16 mouse cellular contexts compared by ENCODE assay signal in the genomic region with DNA sequence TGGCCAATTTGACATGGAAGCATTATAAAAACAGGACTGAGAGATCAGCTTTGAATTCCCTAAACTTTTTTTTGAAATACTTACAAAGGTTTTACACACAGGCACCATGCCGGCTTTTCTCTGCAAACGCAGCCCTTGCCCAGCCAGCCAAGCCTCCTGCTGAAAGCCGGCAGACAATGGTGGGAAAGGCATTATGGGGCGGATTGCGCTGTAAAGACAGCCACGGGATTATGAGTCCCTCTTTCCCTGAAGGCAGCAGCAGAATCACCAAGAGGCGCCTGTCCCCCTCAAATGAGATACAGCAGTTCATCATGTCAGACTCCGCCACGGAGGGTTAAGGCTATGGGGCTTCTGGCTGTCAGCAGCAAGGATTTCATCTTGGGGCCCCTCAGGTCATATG. TPM values are rescaled to one million over a fixed set of nuclear protein-coding genes. Genes with fewer than 3 reads are reported as not detected.
A peak's percentile ranks its signal among the peaks of the same experiment; 100 is the strongest.
DNase-seq lines count a peak whose midpoint lies in the region; ATAC-seq and TF ChIP-seq lines count a peak whose summit lies in the region.
"Had no signal": no experiment of that assay in that cellular context is flagged by ENCODE, and none has a peak within 500 bp of the region (broad histone marks: within the 10 kb centered on the region; RNA-seq: fewer than 3 reads in every experiment).

No protein-coding gene starts in this region.

- DNase-seq in layer of hippocampus, postnatal 10 days (ENCODE audit: low spot score in 2 of 2) = peak; percentile 11 to 27
- DNase-seq in layer of hippocampus, adult 8-10 months (ENCODE audit: low spot score in 2 of 2) = no peak
- peak; percentile 35 for DNase-seq in forebrain, postnatal 0 days
- peak; percentile 43 for DNase-seq in retina, postnatal 1 day
- DNase-seq in heart, adult 9 months (ENCODE audit: low spot score in 2 of 2) = no peak
- no peak for DNase-seq in adipocyte (ENCODE audit: low spot score)
- no peak for DNase-seq in gastrocnemius, postnatal 36 days
- DNase-seq: B cell, adult 2 months; kidney, adult 8-10 months had no signal

- peaks cover 6% of the 10 kb centered on the region for H3K36me3 ChIP-seq in forebrain, postnatal 0 days (ENCODE audit: insufficient read depth)
- H3K36me3 ChIP-seq in midbrain, embryonic 13.5 days = no peaks in the 10 kb centered on the region
- H3K36me3 ChIP-seq: lung, embryonic 15.5 days had no signal

- no peaks in the 10 kb centered on the region for H3K27me3 ChIP-seq in forebrain, postnatal 0 days (ENCODE audit: insufficient read depth, low read length)
- 0 out of 2 replicates have a peak, but pooled peaks cover 2% of the 10 kb centered on the region for H3K27me3 ChIP-seq in midbrain, embryonic 13.5 days
- H3K27me3 ChIP-seq: lung, embryonic 15.5 days had no signal

- peak; percentile 53; the same call in 1 of the 2 replicates for ATAC-seq in forebrain, postnatal 0 days
- ATAC-seq in midbrain, embryonic 13.5 days = peak; percentile 85

- peak overlapping the region; percentile 25; the same call in 1 of the 2 replicates for H3K9ac ChIP-seq in forebrain, postnatal 0 days
- H3K9ac ChIP-seq in midbrain, embryonic 13.5 days (replicated peaks) = peak overlapping the region; percentile 30
- H3K9ac ChIP-seq: lung, embryonic 15.5 days had no signal

- peaks cover 7% of the 10 kb centered on the region; the same call in 1 of the 2 replicates for H3K4me1 ChIP-seq in forebrain, postnatal 0 days (ENCODE audit: insufficient read depth)
- H3K4me1 ChIP-seq in midbrain, embryonic 13.5 days (replicated peaks) = peaks cover 28% of the 10 kb centered on the region
- H3K4me1 ChIP-seq: lung, embryonic 15.5 days had no signal

- H3K4me2 ChIP-seq in forebrain, postnatal 0 days (ENCODE audit: low read depth) = peak overlapping the region; percentile 26
- peak overlapping the region; percentile 39 for H3K4me2 ChIP-seq in midbrain, embryonic 13.5 days (replicated peaks)
- H3K4me2 ChIP-seq: lung, embryonic 15.5 days had no signal

- 7% methylated on average over 9 of the region's 9 CpGs for WGBS in forebrain, postnatal 0 days
- 9% methylated on average over 9 of the region's 9 CpGs for WGBS in midbrain, embryonic 13.5 days

- intact Hi-C loops in gastrocnemius, postnatal 36 days (cut with DNase I) = no loop called here

- H3K27ac ChIP-seq in forebrain, postnatal 0 days (ENCODE audit: low read depth, low read length) = no peak overlapping the region
- H3K27ac ChIP-seq in midbrain, embryonic 13.5 days = peak overlapping the region; percentile 57
- H3K27ac ChIP-seq: lung, embryonic 15.5 days; stomach, postnatal 0 days had no signal

- H3K9me3 ChIP-seq in forebrain, postnatal 0 days (ENCODE audit: low read length) = no peaks in the 10 kb centered on the region
- H3K9me3 ChIP-seq in midbrain, embryonic 13.5 days = no peaks in the 10 kb centered on the region
- H3K9me3 ChIP-seq: lung, embryonic 15.5 days had no signal

- H3K4me3 ChIP-seq in forebrain, postnatal 0 days (ENCODE audit: low read depth, low read length) = no peak overlapping the region
- no peak overlapping the region for H3K4me3 ChIP-seq in midbrain, embryonic 13.5 days (replicated peaks)
- H3K4me3 ChIP-seq: lung, embryonic 15.5 days; myocyte had no signal

- TF ChIP-seq CTCF in forebrain, postnatal 0 days (IDR thresholded peaks at IDR 0.05; ENCODE audit: low read depth) = no peak

RNA-seq across cellular contexts. Expression of gene Gm12689, which starts 22.8 kb away (rescaled TPM):
- under 1 TPM; 0.40 to 0.62 TPM for total RNA-seq in layer of hippocampus, postnatal 10 days (2021)
- under 1 TPM; 0.57 to 0.83 (median 0.59) TPM for total RNA-seq in layer of hippocampus, adult 8-10 months (2022)
- total RNA-seq in forebrain, postnatal 0 days (2014; rRNA removed) = not detected in 2 replicates
- 0.10 and 0.18 TPM in 2 replicates for polyA plus RNA-seq in forebrain, postnatal 0 days (2015; fragmentation: Nextera tagmentation; extraction: Ambion mirVana)
- polyA plus RNA-seq in midbrain, embryonic 13.5 days (2015; fragmentation: Nextera tagmentation; extraction: Ambion mirVana) = 0.19 and 0.46 TPM in 2 replicates
- not detected for total RNA-seq in gastrocnemius, postnatal 36 days (2021)
- total RNA-seq: MEL had no signal
- polyA plus RNA-seq: embryonic facial prominence, embryonic 11.5 days; heart, embryonic 16.5 days; lung, embryonic 15.5 days; stomach, postnatal 0 days had no signal

Comparison
In these comparisons a context has a peak if more than half of its experiments do, and no peak if none do; other contexts are left out.
1. DNase-seq: peak in layer of hippocampus, postnatal 10 days (2 of 2), forebrain, postnatal 0 days (single experiment) and retina, postnatal 1 day (single experiment); none in layer of hippocampus, adult 8-10 months (0 of 2), heart, adult 9 months (0 of 2), adipocyte (single experiment) and gastrocnemius, postnatal 36 days (0 of 2).